Mouse (Mus musculus) neural tube, embryonic 14.5 days (tissue): ENCODE measurements around the gene Dpf3. TPM values are rescaled to one million over a fixed set of nuclear protein-coding genes. Genes with fewer than 3 reads are reported as not detected.

Experiments used
- ATAC-seq: fragments of 200-750 bp; cut with Nextera tagmentation; 2 replicates; pipeline ENCODE4 v1.8.0; 2017; ENCODE audit warnings: low read depth, mild to moderate bottlenecking, moderate TSS enrichment, moderate library complexity
- H3K27ac ChIP-seq: fragments of 300-500 bp; sonication (generic); 2 replicates; pipeline ENCODE4 v1.5.1; 2014; ENCODE audit warnings: low read depth, mild to moderate bottlenecking, control low read depth, low read length, moderate library complexity, mixed read lengths
- H3K27me3 ChIP-seq: fragments of 300-500 bp; sonication (generic); 2 replicates; pipeline ENCODE4 v1.6.1; 2014; ENCODE audit warnings: low read length; ENCODE audit not compliant: control insufficient read depth, insufficient read depth
- H3K36me3 ChIP-seq: fragments of 300-500 bp; sonication (generic); 2 replicates; pipeline ENCODE4 v1.6.1; 2014; ENCODE audit warnings: low read length, mixed read lengths; ENCODE audit not compliant: control insufficient read depth, insufficient read depth
- H3K4me1 ChIP-seq: fragments of 300-500 bp; sonication (generic); 2 replicates; pipeline ENCODE4 v1.6.1; 2014; ENCODE audit warnings: low read length; ENCODE audit not compliant: control insufficient read depth, insufficient read depth
- H3K4me2 ChIP-seq: fragments of 300-500 bp; sonication (generic); 2 replicates; pipeline ENCODE4 v1.6.1; 2014; ENCODE audit warnings: mild to moderate bottlenecking, low read depth, low read length, control low read depth
- H3K4me3 ChIP-seq: fragments of 300-500 bp; sonication (generic); 2 replicates; pipeline ENCODE4 v1.5.1; 2014; ENCODE audit warnings: low read depth, low read length, control low read depth, mixed read lengths
- H3K9ac ChIP-seq: fragments of 300-500 bp; sonication (generic); replicated peaks from 2 replicates; pipeline ENCODE4 v1.6.1; 2014; ENCODE audit warnings: low read depth, mild to moderate bottlenecking, control low read depth, low read length, mixed read lengths
- H3K9me3 ChIP-seq: fragments of 300-500 bp; sonication (generic); 2 replicates; pipeline ENCODE4 v1.6.1; 2016; ENCODE audit warnings: low read length; ENCODE audit not compliant: control insufficient read depth
- WGBS: fragments of 180-500 bp; shearing (Covaris S2); extraction: QIAGEN DNeasy Blood & Tissue Kit; methylation state at CpG from one replicate; pipeline ENCODE4 v1.1.7; 2014; 5-methylcytosine and 5-hydroxymethylcytosine counted together
- polyA plus RNA-seq: library from polyadenylated mRNA; unstranded; fragments of >200 nt; fragmentation: Nextera tagmentation; extraction: Ambion mirVana; gene quantifications from 2 replicates; pipeline ENCODE4 v1.2.1, GENCODE M21; 2014

Gene Dpf3
- polyA plus RNA-seq, 1 experiment from 2014 or later, result 29.2 TPM

GRCm38 (mm10) chr12:83424086-83424719, 63.3 kb downstream of the Dpf3 start:
- ATAC-seq, result no peak
- Histone ChIP-seq H3K4me3 (no peak overlapping the region), H3K9ac (no peak overlapping the region), H3K9me3 (no peaks in the 10 kb centered on the region), H3K36me3 (no peaks in the 10 kb centered on the region), H3K4me1 (no peaks in the 10 kb centered on the region; the same call in 1 of the 2 replicates), H3K4me2 (no peak overlapping the region), H3K27ac (no peak overlapping the region), H3K27me3 (no peaks in the 10 kb centered on the region)
- WGBS, result 73% methylated on average over 12 of the region's 12 CpGs

- ATAC-seq, result no peak
These were observed 67.2 kb downstream of the Dpf3 start for GRCm38 (mm10) chr12:83420346-83420745.

GRCm38 (mm10) chr12:83415207-83415606, 72.3 kb downstream of the Dpf3 start:
- H3K36me3 ChIP-seq, result no peaks in the 10 kb centered on the region
- H3K9me3 ChIP-seq, result no peaks in the 10 kb centered on the region
- 0 out of 2 replicates have a peak, but pooled peaks cover 3% of the 10 kb centered on the region for H3K4me1 ChIP-seq
- H3K27me3 ChIP-seq, result no peaks in the 10 kb centered on the region
- H3K9ac ChIP-seq, result no peak overlapping the region
- WGBS, result 80% methylated on average over 4 of the region's 4 CpGs
- ATAC-seq, result no peak
- no peak overlapping the region for H3K27ac ChIP-seq
- no peak overlapping the region for H3K4me2 ChIP-seq
- H3K4me3 ChIP-seq, result no peak overlapping the region

More at GRCm38 (mm10) chr12:83420346-83420745, 67.2 kb downstream of the Dpf3 start:
- no peaks in the 10 kb centered on the region for H3K36me3 ChIP-seq
- no peaks in the 10 kb centered on the region; the same call in 1 of the 2 replicates for H3K4me1 ChIP-seq
- H3K9ac ChIP-seq, result no peak overlapping the region
- H3K9me3 ChIP-seq, result no peaks in the 10 kb centered on the region
- H3K27ac ChIP-seq, result no peak overlapping the region
- 94% methylated on average over 5 of the region's 5 CpGs for WGBS
- H3K4me2 ChIP-seq, result no peak overlapping the region
- H3K27me3 ChIP-seq, result no peaks in the 10 kb centered on the region
- no peak overlapping the region for H3K4me3 ChIP-seq

GRCm38 (mm10) chr12:83413684-83414083, 73.8 kb downstream of the Dpf3 start:
- no peaks in the 10 kb centered on the region for H3K27me3 ChIP-seq
- no peak for ATAC-seq
- H3K4me2 ChIP-seq, result no peak overlapping the region
- no peaks in the 10 kb centered on the region for H3K9me3 ChIP-seq
- H3K9ac ChIP-seq, result no peak overlapping the region
- 76% methylated on average over 5 of the region's 5 CpGs for WGBS
- no peak overlapping the region for H3K4me3 ChIP-seq
- H3K36me3 ChIP-seq, result no peaks in the 10 kb centered on the region
- H3K4me1 ChIP-seq, result 0 out of 2 replicates have a peak, but pooled peaks cover 3% of the 10 kb centered on the region
- H3K27ac ChIP-seq, result no peak overlapping the region

GRCm38 (mm10) chr12:83411721-83412521, 75.6 kb downstream of the Dpf3 start:
- Histone ChIP-seq H3K27ac (no peak overlapping the region), H3K36me3 (no peaks in the 10 kb centered on the region), H3K4me2 (no peak overlapping the region), H3K9ac (no peak overlapping the region; the same call in 1 of the 2 replicates), H3K27me3 (no peaks in the 10 kb centered on the region), H3K4me1 (0 out of 2 replicates have a peak, but pooled peaks cover 3% of the 10 kb centered on the region), H3K9me3 (no peaks in the 10 kb centered on the region), H3K4me3 (no peak overlapping the region)
- WGBS, result 63% methylated on average over 17 of the region's 17 CpGs
- ATAC-seq, result no peak

- Histone ChIP-seq H3K27me3 (no peaks in the 10 kb centered on the region), H3K4me3 (no peak overlapping the region), H3K36me3 (no peaks in the 10 kb centered on the region), H3K9me3 (no peaks in the 10 kb centered on the region), H3K4me1 (0 out of 2 replicates have a peak, but pooled peaks cover 3% of the 10 kb centered on the region), H3K9ac (no peak overlapping the region), H3K4me2 (no peak overlapping the region), H3K27ac (no peak overlapping the region)
- WGBS, result 73% methylated on average over 5 of the region's 5 CpGs
- ATAC-seq, result no peak
These were observed 76.5 kb downstream of the Dpf3 start for GRCm38 (mm10) chr12:83411032-83411431.

GRCm38 (mm10) chr12:83405374-83406125, 82.0 kb downstream of the Dpf3 start:
- H3K9me3 ChIP-seq, result no peaks in the 10 kb centered on the region
- no peak overlapping the region for H3K4me3 ChIP-seq
- no peaks in the 10 kb centered on the region for H3K4me1 ChIP-seq
- H3K4me2 ChIP-seq, result no peak overlapping the region
- no peak overlapping the region for H3K27ac ChIP-seq
- WGBS, result 90% methylated on average over 12 of the region's 12 CpGs
- no peak overlapping the region for H3K9ac ChIP-seq
- ATAC-seq, result no peak
- H3K36me3 ChIP-seq, result no peaks in the 10 kb centered on the region
- no peaks in the 10 kb centered on the region for H3K27me3 ChIP-seq

GRCm38 (mm10) chr12:83402270-83402669, 85.2 kb downstream of the Dpf3 start:
- no peak overlapping the region for H3K4me2 ChIP-seq
- H3K4me3 ChIP-seq, result no peak overlapping the region
- no peaks in the 10 kb centered on the region for H3K4me1 ChIP-seq
- H3K9me3 ChIP-seq, result no peaks in the 10 kb centered on the region
- H3K27me3 ChIP-seq, result no peaks in the 10 kb centered on the region
- no peaks in the 10 kb centered on the region for H3K36me3 ChIP-seq
- ATAC-seq, result no peak
- 83% methylated on average over 5 of the region's 5 CpGs for WGBS
- H3K27ac ChIP-seq, result no peak overlapping the region
- no peak overlapping the region for H3K9ac ChIP-seq
